Mouse (Mus musculus) stomach, postnatal 0 days (tissue): ENCODE results near the gene Vcl. TPM values are rescaled to one million over a fixed set of nuclear protein-coding genes. Genes with fewer than 3 reads are reported as not detected.
A peak's percentile ranks its signal among the peaks of the same experiment; 100 is the strongest.

Experiments used
- ATAC-seq: fragments of 200-750 bp; cut with Nextera tagmentation; 2 replicates; pipeline ENCODE4 v1.8.0; 2017; ENCODE audit not compliant: low FRiP score, low TSS enrichment
- DNase-seq: peaks from one replicate; pipeline ENCODE4 v3.0.0-alpha.2; 2016; ENCODE audit warnings: low spot score
- H3K27ac ChIP-seq: fragments of 300-500 bp; sonication (generic); replicated peaks from 2 replicates; pipeline ENCODE4 v1.5.1; 2014; ENCODE audit warnings: mild to moderate bottlenecking, control low read depth
- H3K27me3 ChIP-seq: fragments of 300-500 bp; sonication (generic); 2 replicates; pipeline ENCODE4 v1.6.1; 2014; ENCODE audit warnings: low read length; ENCODE audit not compliant: control insufficient read depth, insufficient read depth
- H3K36me3 ChIP-seq: fragments of 300-500 bp; sonication (generic); 2 replicates; pipeline ENCODE4 v1.6.1; 2014; ENCODE audit warnings: low read length, mixed read lengths; ENCODE audit not compliant: control insufficient read depth, insufficient read depth
- H3K4me1 ChIP-seq: fragments of 300-500 bp; sonication (generic); replicated peaks from 2 replicates; pipeline ENCODE4 v1.6.1; 2014; ENCODE audit warnings: antibody characterized with exemption; ENCODE audit not compliant: control insufficient read depth, insufficient read depth
- H3K4me2 ChIP-seq: fragments of 300-500 bp; sonication (generic); replicated peaks from 2 replicates; pipeline ENCODE4 v1.6.1; 2014; ENCODE audit warnings: low read depth, mild to moderate bottlenecking, control low read depth, moderate library complexity
- H3K4me3 ChIP-seq: fragments of 300-500 bp; sonication (generic); 2 replicates; pipeline ENCODE4 v1.5.1; 2014; ENCODE audit warnings: low read depth, low read length, control low read depth
- H3K9ac ChIP-seq: fragments of 300-500 bp; sonication (generic); 2 replicates; pipeline ENCODE4 v1.6.1; 2014; ENCODE audit warnings: mild to moderate bottlenecking, low read length, control low read depth, mixed read lengths
- H3K9me3 ChIP-seq: fragments of 300-500 bp; sonication (generic); 2 replicates; pipeline ENCODE4 v1.6.1; 2016; ENCODE audit warnings: low read length; ENCODE audit not compliant: control insufficient read depth
- CTCF ChIP-seq: IDR thresholded peaks from 2 replicates; pipeline ENCODE4 v1.5.1; 2016; ENCODE audit warnings: antibody characterized with exemption, low read depth, mild to moderate bottlenecking, moderate library complexity
- EP300 ChIP-seq: optimal IDR thresholded peaks from 2 replicates; pipeline ENCODE3; 2016; ENCODE audit warnings: antibody characterized with exemption
- WGBS: fragments of 180-500 bp; shearing (Covaris S2); extraction: QIAGEN DNeasy Blood & Tissue Kit; methylation state at CpG from one replicate; pipeline ENCODE4 v1.1.7; 2014; 5-methylcytosine and 5-hydroxymethylcytosine counted together
- polyA plus RNA-seq: library from polyadenylated mRNA; unstranded; fragments of >200 nt; fragmentation: Nextera tagmentation; extraction: Ambion mirVana; gene quantifications from 2 replicates; pipeline ENCODE4 v1.2.1, GENCODE M21; 2015

Gene Vcl
- polyA plus RNA-seq, 1 experiment from 2014 or later, result 54.5 TPM

GRCm38 (mm10) chr14:21039623-21040022 lies 110.4 kb downstream of the Vcl start:
- Histone ChIP-seq H3K9me3 (no peaks in the 10 kb centered on the region), H3K9ac (no peak overlapping the region), H3K36me3 (peaks cover 2% of the 10 kb centered on the region; the same call in 1 of the 2 replicates), H3K4me3 (no peak overlapping the region), H3K27ac (no peak overlapping the region), H3K27me3 (no peaks in the 10 kb centered on the region), H3K4me2 (no peak overlapping the region), H3K4me1 (no peaks in the 10 kb centered on the region)
- DNase-seq (no peak), ATAC-seq (no peak)
- WGBS, result 63% methylated on average over 4 of the region's 4 CpGs
- TF ChIP-seq CTCF, result no peak
- no peak for TF ChIP-seq EP300

- no peak overlapping the region for H3K4me2 ChIP-seq
- DNase-seq, result no peak
- no peak overlapping the region for H3K9ac ChIP-seq
- no peaks in the 10 kb centered on the region for H3K9me3 ChIP-seq
- H3K27me3 ChIP-seq, result no peaks in the 10 kb centered on the region
- WGBS, result 68% methylated on average over 2 of the region's 2 CpGs
- no peak overlapping the region for H3K27ac ChIP-seq
- no peak overlapping the region for H3K4me3 ChIP-seq
- TF ChIP-seq CTCF (no peak), EP300 (no peak)
- H3K4me1 ChIP-seq, result no peaks in the 10 kb centered on the region
- ATAC-seq, result no peak
- no peaks in the 10 kb centered on the region for H3K36me3 ChIP-seq
These were observed 118.6 kb downstream of the Vcl start for GRCm38 (mm10) chr14:21047840-21048239.

- Histone ChIP-seq H3K4me1 (no peaks in the 10 kb centered on the region), H3K9me3 (no peaks in the 10 kb centered on the region), H3K9ac (no peak overlapping the region), H3K27me3 (no peaks in the 10 kb centered on the region), H3K4me3 (no peak overlapping the region), H3K4me2 (no peak overlapping the region), H3K36me3 (no peaks in the 10 kb centered on the region), H3K27ac (no peak overlapping the region)
- TF ChIP-seq EP300 (no peak), CTCF (peak; percentile 70)
- peak; percentile 42 for DNase-seq
- ATAC-seq, result no peak
These were observed 119.7 kb downstream of the Vcl start for GRCm38 (mm10) chr14:21048879-21049278.

- no peak overlapping the region for H3K4me3 ChIP-seq
- no peak overlapping the region for H3K9ac ChIP-seq
- 0 out of 2 replicates have a peak overlapping the region, but pooled peaks have one; percentile 95 for H3K4me2 ChIP-seq
- H3K9me3 ChIP-seq, result no peaks in the 10 kb centered on the region
- DNase-seq (peak; percentile 56), ATAC-seq (no peak)
- WGBS, result 71% methylated on average over 3 of the region's 3 CpGs
- H3K36me3 ChIP-seq, result no peaks in the 10 kb centered on the region
- no peak overlapping the region for H3K27ac ChIP-seq
- no peaks in the 10 kb centered on the region for H3K27me3 ChIP-seq
- H3K4me1 ChIP-seq, result no peaks in the 10 kb centered on the region
- TF ChIP-seq CTCF (peak; percentile 71), EP300 (no peak)
These were observed 121.5 kb downstream of the Vcl start for GRCm38 (mm10) chr14:21050734-21051133.

GRCm38 (mm10) chr14:21051380-21052111 lies 122.3 kb downstream of the Vcl start:
- Histone ChIP-seq H3K4me3 (peak overlapping the region; percentile 82), H3K36me3 (no peaks in the 10 kb centered on the region), H3K9me3 (no peaks in the 10 kb centered on the region), H3K4me1 (no peaks in the 10 kb centered on the region), H3K27me3 (no peaks in the 10 kb centered on the region), H3K4me2 (peak overlapping the region; percentile 95), H3K27ac (peak overlapping the region; percentile 93), H3K9ac (peak overlapping the region; percentile 88)
- ATAC-seq, result peak; percentile 6; the same call in 1 of the 2 replicates
- DNase-seq, result no peak
- 6% methylated on average over 28 of the region's 28 CpGs for WGBS
- TF ChIP-seq CTCF (no peak), EP300 (peak; percentile 56)

GRCm38 (mm10) chr14:21052112-21052780 lies 123.0 kb downstream of the Vcl start, which contains the start of the genes Ap3m1 and Adk:
Ap3m1 (minus strand) TSS chr14:21052508.
Adk (plus strand) TSS chr14:21052574.
- Histone ChIP-seq H3K4me3 (peak within 1 kb of the TSS; percentile 82), H3K27me3 (no peaks in the 10 kb centered on the region), H3K9ac (peak within 1 kb of the TSS; percentile 88), H3K36me3 (no peaks in the 10 kb centered on the region), H3K4me1 (no peaks in the 10 kb centered on the region), H3K9me3 (no peaks in the 10 kb centered on the region), H3K4me2 (peak within 1 kb of the TSS; percentile 95), H3K27ac (peak within 1 kb of the TSS; percentile 93)
- WGBS, result 1% methylated on average over 43 of the region's 48 CpGs
- DNase-seq, result peak; percentile 97
- ATAC-seq, result peak; percentile 98
- TF ChIP-seq CTCF (no peak), EP300 (peak; percentile 55)
